Mouse (Mus musculus) liver, embryonic 13.5 days (tissue): ENCODE measurements around the gene Tpd52l1. TPM values are rescaled to one million over a fixed set of nuclear protein-coding genes. Genes with fewer than 3 reads are reported as not detected.

Experiments
- ATAC-seq: fragments of 200-750 bp; cut with Nextera tagmentation; 2 replicates; pipeline ENCODE4 v1.8.0; 2017; ENCODE audit warnings: low read depth, mild to moderate bottlenecking, moderate number of reproducible peaks, moderate library complexity
- DNase-seq: peaks from one replicate; pipeline ENCODE4 v3.0.0; 2022
- H3K27ac ChIP-seq: fragments of 300-500 bp; sonication (generic); 2 replicates; pipeline ENCODE4 v1.5.1; 2015; ENCODE audit warnings: moderate library complexity, mild to moderate bottlenecking, inconsistent platforms
- H3K27me3 ChIP-seq: fragments of 300-500 bp; sonication (generic); 2 replicates; pipeline ENCODE4 v1.6.1; 2015; ENCODE audit warnings: mild to moderate bottlenecking, inconsistent platforms
- H3K36me3 ChIP-seq: fragments of 300-500 bp; sonication (generic); 2 replicates; pipeline ENCODE4 v1.6.1; 2015; ENCODE audit warnings: mild to moderate bottlenecking, inconsistent platforms
- H3K4me1 ChIP-seq: fragments of 300-500 bp; sonication (generic); replicated peaks from 2 replicates; pipeline ENCODE4 v1.6.1; 2015; ENCODE audit warnings: inconsistent platforms
- H3K4me2 ChIP-seq: fragments of 300-500 bp; sonication (generic); 2 replicates; pipeline ENCODE4 v1.6.1; 2015; ENCODE audit warnings: inconsistent platforms, mild to moderate bottlenecking, moderate library complexity
- H3K4me3 ChIP-seq: fragments of 300-500 bp; sonication (generic); replicated peaks from 2 replicates; pipeline ENCODE4 v1.5.1; 2015; ENCODE audit warnings: mild to moderate bottlenecking, inconsistent platforms
- H3K9ac ChIP-seq: fragments of 300-500 bp; sonication (generic); 2 replicates; pipeline ENCODE4 v1.6.1; 2015; ENCODE audit warnings: mild to moderate bottlenecking, inconsistent platforms
- H3K9me3 ChIP-seq: fragments of 300-500 bp; sonication (generic); replicated peaks from 2 replicates; pipeline ENCODE4 v1.6.1; 2016; ENCODE audit warnings: inconsistent platforms
- WGBS: fragments of 180-500 bp; shearing (Covaris S2); methylation state at CpG from one replicate; pipeline ENCODE4 v1.1.7; 2015; ENCODE audit not compliant: insufficient replicate concordance; 5-methylcytosine and 5-hydroxymethylcytosine counted together
- polyA plus RNA-seq: library from polyadenylated mRNA; unstranded; fragments of >200 nt; fragmentation: Nextera tagmentation; extraction: Ambion mirVana; gene quantifications from 2 replicates; pipeline ENCODE4 v1.2.1, GENCODE M21; 2015

Tpd52l1 gene
- polyA plus RNA-seq = 1.5 and 1.6 TPM in 2 replicates

GRCm38 (mm10) chr10:31445291-31446124 lies at the start of gene Tpd52l1:
TSS of gene Tpd52l1 (minus strand) at chr10:31445958.
- peak; percentile 92 for ATAC-seq
- no peaks in the 10 kb centered on the region for H3K36me3 ChIP-seq
- H3K4me3 ChIP-seq = peak within 1 kb of the TSS; percentile 59
- peak within 1 kb of the TSS; percentile 49 for H3K9ac ChIP-seq
- no peaks in the 10 kb centered on the region for H3K9me3 ChIP-seq
- peak; percentile 57 for DNase-seq
- H3K27ac ChIP-seq = no peak within 1 kb of the TSS
- H3K27me3 ChIP-seq = peaks cover 11% of the 10 kb centered on the region
- 2% methylated on average over 58 of the region's 59 CpGs for WGBS
- peak within 1 kb of the TSS; percentile 70 for H3K4me2 ChIP-seq
- no peaks in the 10 kb centered on the region for H3K4me1 ChIP-seq

- ATAC-seq = no peak
- WGBS = 50% methylated on average over 1 of the region's 1 CpGs
Measured at GRCm38 (mm10) chr10:31494296-31494695, 48.5 kb upstream of the Tpd52l1 start.

GRCm38 (mm10) chr10:31467043-31467898 lies 21.5 kb upstream of the Tpd52l1 start:
- no peak for DNase-seq
- WGBS = 56% methylated on average over 10 of the region's 10 CpGs

More at GRCm38 (mm10) chr10:31494296-31494695, 48.5 kb upstream of the Tpd52l1 start:
- peaks cover 3% of the 10 kb centered on the region; the same call in 1 of the 2 replicates for H3K36me3 ChIP-seq
- no peak overlapping the region for H3K9ac ChIP-seq
- no peaks in the 10 kb centered on the region for H3K27me3 ChIP-seq
- no peak overlapping the region for H3K27ac ChIP-seq
- H3K4me3 ChIP-seq = no peak overlapping the region
- no peak for DNase-seq
- no peak overlapping the region for H3K4me2 ChIP-seq
- no peaks in the 10 kb centered on the region for H3K9me3 ChIP-seq
- H3K4me1 ChIP-seq = no peaks in the 10 kb centered on the region

GRCm38 (mm10) chr10:31465840-31466541 lies 20.2 kb upstream of the Tpd52l1 start:
- ATAC-seq (no peak), DNase-seq (no peak)
- Histone ChIP-seq H3K27ac (no peak overlapping the region), H3K4me1 (no peaks in the 10 kb centered on the region), H3K36me3 (no peaks in the 10 kb centered on the region), H3K9ac (no peak overlapping the region), H3K27me3 (no peaks in the 10 kb centered on the region), H3K4me3 (no peak overlapping the region), H3K4me2 (no peak overlapping the region), H3K9me3 (no peaks in the 10 kb centered on the region)
- 72% methylated on average over 6 of the region's 6 CpGs for WGBS

More at GRCm38 (mm10) chr10:31467043-31467898, 21.5 kb upstream of the Tpd52l1 start:
- H3K9ac ChIP-seq = no peak overlapping the region
- ATAC-seq = no peak
- no peaks in the 10 kb centered on the region for H3K27me3 ChIP-seq
- H3K9me3 ChIP-seq = no peaks in the 10 kb centered on the region
- H3K27ac ChIP-seq = no peak overlapping the region
- no peak overlapping the region for H3K4me2 ChIP-seq
- no peaks in the 10 kb centered on the region for H3K4me1 ChIP-seq
- no peak overlapping the region for H3K4me3 ChIP-seq
- H3K36me3 ChIP-seq = no peaks in the 10 kb centered on the region

- whole genome bisulfite sequencing = 34% methylated on average over 4 of the region's 4 CpGs
- no peaks in the 10 kb centered on the region for H3K4me1 ChIP-seq
- no peaks in the 10 kb centered on the region for H3K36me3 ChIP-seq
- no peak for ATAC-seq
- H3K9me3 ChIP-seq = no peaks in the 10 kb centered on the region
- no peak overlapping the region for H3K4me2 ChIP-seq
- H3K4me3 ChIP-seq = no peak overlapping the region
- DNase-seq = no peak
- no peak overlapping the region for H3K9ac ChIP-seq
- H3K27me3 ChIP-seq = no peaks in the 10 kb centered on the region
- H3K27ac ChIP-seq = no peak overlapping the region
Measured at GRCm38 (mm10) chr10:31465424-31465823, 19.7 kb upstream of the Tpd52l1 start.

GRCm38 (mm10) chr10:31463044-31463443 lies 17.3 kb upstream of the Tpd52l1 start:
- H3K27ac ChIP-seq = no peak overlapping the region
- ATAC-seq (no peak), DNase-seq (no peak)
- no peaks in the 10 kb centered on the region for H3K36me3 ChIP-seq
- H3K4me2 ChIP-seq = no peak overlapping the region
- H3K9me3 ChIP-seq = no peaks in the 10 kb centered on the region
- no peak overlapping the region for H3K9ac ChIP-seq
- H3K4me1 ChIP-seq = no peaks in the 10 kb centered on the region
- WGBS = 82% methylated on average over 2 of the region's 2 CpGs
- no peak overlapping the region for H3K4me3 ChIP-seq
- no peaks in the 10 kb centered on the region for H3K27me3 ChIP-seq

- H3K4me1 ChIP-seq = no peaks in the 10 kb centered on the region
- H3K4me2 ChIP-seq = no peak overlapping the region
- H3K27me3 ChIP-seq = no peaks in the 10 kb centered on the region
- H3K27ac ChIP-seq = no peak overlapping the region
- no peak overlapping the region for H3K4me3 ChIP-seq
- DNase-seq (no peak), ATAC-seq (no peak)
- H3K36me3 ChIP-seq = no peaks in the 10 kb centered on the region
- H3K9ac ChIP-seq = no peak overlapping the region
- 30% methylated on average over 1 of the region's 1 CpGs for WGBS
- no peaks in the 10 kb centered on the region for H3K9me3 ChIP-seq
Measured at GRCm38 (mm10) chr10:31456806-31457205, 11.0 kb upstream of the Tpd52l1 start.

- no peak overlapping the region for H3K4me2 ChIP-seq
- no peaks in the 10 kb centered on the region for H3K36me3 ChIP-seq
- H3K27ac ChIP-seq = no peak overlapping the region
- peaks cover 11% of the 10 kb centered on the region for H3K27me3 ChIP-seq
- H3K9ac ChIP-seq = no peak overlapping the region
- no peak for DNase-seq
- H3K9me3 ChIP-seq = no peaks in the 10 kb centered on the region
- no peak overlapping the region for H3K4me3 ChIP-seq
- no peaks in the 10 kb centered on the region for H3K4me1 ChIP-seq
- WGBS = 27% methylated on average over 1 of the region's 1 CpGs
- no peak for ATAC-seq
Measured at GRCm38 (mm10) chr10:31447083-31447482, 1.3 kb upstream of the Tpd52l1 start.

- peaks cover 11% of the 10 kb centered on the region for H3K27me3 ChIP-seq
- no peaks in the 10 kb centered on the region for H3K9me3 ChIP-seq
- H3K27ac ChIP-seq = no peak overlapping the region
- H3K36me3 ChIP-seq = no peaks in the 10 kb centered on the region
- no peaks in the 10 kb centered on the region for H3K4me1 ChIP-seq
- H3K4me3 ChIP-seq = no peak overlapping the region
- DNase-seq (no peak), ATAC-seq (no peak)
- no peak overlapping the region for H3K4me2 ChIP-seq
- 65% methylated on average over 7 of the region's 7 CpGs for WGBS
- H3K9ac ChIP-seq = no peak overlapping the region
Measured at GRCm38 (mm10) chr10:31444206-31444605, 1.6 kb downstream of the Tpd52l1 start.

- Histone ChIP-seq H3K4me3 (no peak overlapping the region), H3K9me3 (no peaks in the 10 kb centered on the region), H3K4me2 (no peak overlapping the region), H3K9ac (no peak overlapping the region), H3K36me3 (no peaks in the 10 kb centered on the region), H3K27me3 (peaks cover 11% of the 10 kb centered on the region), H3K4me1 (no peaks in the 10 kb centered on the region), H3K27ac (no peak overlapping the region)
- DNase-seq (no peak), ATAC-seq (no peak)
Measured at GRCm38 (mm10) chr10:31441491-31441890, 4.3 kb downstream of the Tpd52l1 start.

- H3K27me3 ChIP-seq = no peaks in the 10 kb centered on the region
Measured at GRCm38 (mm10) chr10:31436047-31436446, 9.7 kb downstream of the Tpd52l1 start.

More at GRCm38 (mm10) chr10:31436047-31436446, 9.7 kb downstream of the Tpd52l1 start:
- no peaks in the 10 kb centered on the region for H3K9me3 ChIP-seq
- no peak overlapping the region for H3K9ac ChIP-seq
- WGBS = 59% methylated on average over 4 of the region's 4 CpGs
- no peak overlapping the region for H3K4me2 ChIP-seq
- ATAC-seq (no peak), DNase-seq (no peak)
- no peaks in the 10 kb centered on the region for H3K36me3 ChIP-seq
- H3K4me3 ChIP-seq = no peak overlapping the region
- H3K4me1 ChIP-seq = no peaks in the 10 kb centered on the region
- H3K27ac ChIP-seq = no peak overlapping the region
